Mouse (Mus musculus) CD4-positive, CD25-positive, alpha-beta regulatory T cell, adult 2 months (primary cell): ENCODE measurements around the gene Cpne1.
A peak's percentile ranks its signal among the peaks of the same experiment; 100 is the strongest.
"Not testable (repeated sequence)": the region's sequence is repeated elsewhere in the genome, so short reads cannot be mapped to it uniquely, and the experiment has no call there.

Experiments
- DNase-seq: peaks from one replicate; pipeline ENCODE4 v3.0.0-alpha.2; 2012; ENCODE audit warnings: low read depth, low spot score

Cpne1 gene

GRCm38 (mm10) chr2:156111358-156112079 is at the start of gene Cpne1, which contains the start of gene Rbm12:
Gene Cpne1 (minus strand): TSS chr2:156111965.
Gene Rbm12 (minus strand): TSS chr2:156111978.
- peak; percentile 96 for DNase-seq

GRCm38 (mm10) chr2:156151538-156151937 is 39.8 kb upstream of the Cpne1 start:
- no peak for DNase-seq

- DNase-seq = no peak
These were observed 35.7 kb upstream of the Cpne1 start for GRCm38 (mm10) chr2:156147316-156147915.

- DNase-seq = no peak
These were observed 34.7 kb upstream of the Cpne1 start for GRCm38 (mm10) chr2:156146272-156146989.

GRCm38 (mm10) chr2:156145486-156146130 is 33.8 kb upstream of the Cpne1 start:
- no peak for DNase-seq

DNA sequence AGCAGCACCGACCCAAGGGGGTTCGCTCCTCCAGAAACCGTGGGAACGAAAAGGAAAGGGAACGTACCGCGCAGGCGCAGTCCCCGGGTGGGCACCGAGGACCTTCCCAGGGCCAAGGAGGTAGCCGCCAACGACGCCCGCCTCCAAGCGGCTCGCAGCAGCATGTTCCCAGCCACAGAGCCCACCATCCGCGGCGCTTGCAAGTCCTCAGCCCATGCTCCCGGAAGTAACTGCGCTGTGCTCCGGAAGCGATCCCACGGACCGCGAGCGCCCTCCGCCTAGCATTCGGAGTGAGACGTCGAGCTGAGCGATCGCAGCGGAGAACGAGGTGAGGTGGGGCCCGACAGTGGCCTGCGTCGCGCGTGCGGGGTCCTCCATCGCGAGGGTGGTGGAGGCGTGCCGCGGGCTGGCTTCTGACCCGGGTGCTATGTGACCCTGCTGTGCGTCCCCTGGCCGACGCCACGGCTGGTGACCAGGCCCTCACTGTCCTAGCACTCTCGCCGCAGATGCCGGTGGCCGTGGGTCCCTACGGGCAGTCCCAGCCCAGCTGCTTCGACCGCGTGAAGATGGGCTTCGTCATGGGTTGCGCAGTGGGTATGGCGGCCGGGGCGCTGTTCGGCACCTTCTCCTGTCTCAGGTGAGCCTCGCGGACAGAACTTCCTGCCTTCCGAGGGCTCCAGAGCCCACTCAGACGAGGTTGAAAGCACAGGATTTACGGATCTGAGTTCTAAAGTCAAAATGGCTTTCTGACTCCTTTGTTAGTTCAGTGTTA is 32.4 kb upstream of the Cpne1 start, which contains the start of the genes Romo1 and Nfs1:
Gene Romo1 (plus strand): TSS at position 87 of the 772 bp plus-strand sequence.
Gene Nfs1 (minus strand): TSS at position 234 of the 772 bp plus-strand sequence.
- peak; percentile 96 for DNase-seq

DNA sequence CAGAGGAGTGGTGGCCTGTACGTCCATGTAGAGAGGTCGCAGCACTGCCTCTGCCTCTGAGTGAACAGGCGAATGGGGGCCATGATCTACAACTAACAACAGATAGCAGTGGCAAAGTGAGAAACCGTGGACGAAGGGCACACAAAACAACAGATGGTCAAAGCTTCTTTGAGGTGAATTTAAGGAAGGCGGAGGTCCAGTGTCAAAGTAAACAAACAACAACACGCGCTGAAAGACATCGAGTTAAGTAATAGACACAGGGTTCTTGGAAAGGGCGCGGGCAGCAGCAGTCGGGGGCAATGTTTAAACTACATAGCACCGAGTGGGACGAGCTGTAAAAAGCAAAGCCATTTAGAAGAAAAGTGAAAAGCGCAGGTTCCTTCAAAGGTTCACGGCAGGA is 31.6 kb upstream of the Cpne1 start:
- no peak for DNase-seq

GRCm38 (mm10) chr2:156142820-156143219 is 31.1 kb upstream of the Cpne1 start:
- no peak for DNase-seq

DNA sequence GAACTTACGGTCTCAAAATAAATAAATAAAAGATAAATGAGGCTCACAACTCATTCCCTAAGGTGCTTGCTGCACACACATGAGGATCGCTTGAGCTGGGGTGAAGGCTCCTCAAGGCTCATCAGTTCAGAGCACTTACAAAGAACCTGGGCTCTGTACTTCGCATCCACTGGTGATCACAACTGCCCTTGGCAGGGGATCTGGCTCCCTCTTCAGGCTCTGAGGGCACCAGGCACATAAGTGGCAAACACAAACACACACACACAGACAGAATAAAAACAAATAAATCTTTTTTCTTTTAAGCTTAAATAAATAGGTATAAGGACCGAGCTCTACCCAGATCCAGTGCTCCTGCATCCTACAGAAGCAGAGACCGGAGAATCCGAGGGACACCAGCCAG is 23.9 kb upstream of the Cpne1 start:
- peak; percentile 30 for DNase-seq

DNA sequence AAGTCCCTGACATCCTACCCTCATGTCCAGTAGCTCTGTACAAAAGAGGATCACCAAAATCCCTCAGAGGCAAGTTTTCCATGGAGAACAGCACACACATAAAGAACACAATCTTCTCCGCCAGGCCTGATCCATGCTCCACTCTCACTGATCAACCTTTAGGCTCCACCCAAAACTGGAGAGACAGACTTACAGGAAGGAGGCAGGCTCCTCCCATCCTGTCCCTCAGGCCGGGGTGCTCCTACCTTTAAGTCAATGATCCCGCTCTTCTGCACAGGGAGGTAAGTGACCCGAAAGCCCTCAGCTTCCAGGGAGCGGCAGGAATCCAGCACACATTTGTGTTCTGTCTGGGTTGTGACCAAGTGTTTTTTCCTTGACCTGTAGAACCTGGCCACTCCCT is 22.4 kb upstream of the Cpne1 start:
- no peak for DNase-seq

DNA sequence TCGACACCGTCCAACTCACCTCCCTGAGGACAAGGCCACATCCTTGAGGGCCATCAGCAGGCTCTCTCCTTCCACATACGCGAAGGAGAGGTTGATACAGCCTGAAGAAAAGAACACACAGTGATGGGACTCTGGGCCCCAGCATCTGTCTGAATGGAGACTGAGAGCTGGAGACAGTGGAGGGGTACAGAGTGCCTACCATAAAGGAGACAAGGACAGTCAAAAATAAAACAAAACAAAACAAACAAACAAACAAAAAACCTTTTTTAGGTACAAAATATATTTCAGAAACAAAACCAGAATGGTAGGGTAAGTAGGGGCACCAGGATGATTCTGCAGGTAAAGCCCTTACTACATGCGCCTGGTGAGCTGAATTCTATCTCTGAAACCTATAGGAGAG is 15.2 kb upstream of the Cpne1 start, which contains the start of gene Gm28036:
Gene Gm28036 (minus strand): TSS at position 101 of the 400 bp plus-strand sequence.
- DNase-seq = no peak

DNA sequence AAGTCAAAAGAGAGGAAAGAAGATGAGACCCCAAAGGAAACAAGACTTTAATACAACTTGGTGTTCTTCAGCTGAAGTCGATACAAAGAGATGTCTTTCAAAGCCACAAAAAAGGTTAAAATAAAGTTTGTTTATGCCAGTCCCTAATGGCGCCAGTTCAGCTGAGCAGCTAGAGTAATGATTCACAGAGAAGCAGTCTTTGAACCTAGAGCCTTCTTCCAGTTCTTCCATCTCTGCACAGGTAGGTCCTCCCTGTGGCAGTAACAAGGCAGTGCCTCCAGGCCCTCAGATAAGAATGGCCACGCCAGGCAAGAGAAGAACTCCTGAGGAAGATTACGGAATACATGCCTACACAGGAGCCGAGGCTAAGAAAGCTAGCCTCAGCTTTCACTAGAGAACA is 12.0 kb upstream of the Cpne1 start:
- no peak for DNase-seq

GRCm38 (mm10) chr2:156119566-156119965 is 7.8 kb upstream of the Cpne1 start:
- DNase-seq = no peak

GRCm38 (mm10) chr2:156112080-156112423 is 287 bp upstream of the Cpne1 start:
- DNase-seq = not testable (repeated sequence)

GRCm38 (mm10) chr2:156110627-156111357 is 973 bp downstream of the Cpne1 start:
- DNase-seq = peak; percentile 44

- DNase-seq = no peak
These were observed 19.8 kb downstream of the Cpne1 start for GRCm38 (mm10) chr2:156091926-156092325.

DNA sequence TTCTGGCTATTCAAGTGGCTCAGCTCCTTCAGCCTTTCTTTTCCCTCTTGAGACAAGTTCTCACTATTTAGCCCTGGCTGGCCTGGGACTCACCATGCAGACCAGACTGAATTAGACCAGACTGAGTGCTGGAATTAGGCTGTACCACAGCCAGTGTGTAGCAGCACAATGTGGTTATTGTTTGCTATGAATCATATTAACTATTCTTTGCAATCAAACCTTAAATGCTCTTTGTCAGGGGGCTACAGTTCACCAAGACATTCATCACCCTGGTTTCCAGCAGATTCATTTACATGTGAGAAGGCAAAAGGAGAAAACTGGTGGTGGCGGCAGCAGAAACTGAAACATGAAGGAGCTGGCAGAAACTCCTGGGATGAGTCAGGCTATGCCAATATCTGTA is 22.0 kb downstream of the Cpne1 start:
- DNase-seq = no peak

DNA sequence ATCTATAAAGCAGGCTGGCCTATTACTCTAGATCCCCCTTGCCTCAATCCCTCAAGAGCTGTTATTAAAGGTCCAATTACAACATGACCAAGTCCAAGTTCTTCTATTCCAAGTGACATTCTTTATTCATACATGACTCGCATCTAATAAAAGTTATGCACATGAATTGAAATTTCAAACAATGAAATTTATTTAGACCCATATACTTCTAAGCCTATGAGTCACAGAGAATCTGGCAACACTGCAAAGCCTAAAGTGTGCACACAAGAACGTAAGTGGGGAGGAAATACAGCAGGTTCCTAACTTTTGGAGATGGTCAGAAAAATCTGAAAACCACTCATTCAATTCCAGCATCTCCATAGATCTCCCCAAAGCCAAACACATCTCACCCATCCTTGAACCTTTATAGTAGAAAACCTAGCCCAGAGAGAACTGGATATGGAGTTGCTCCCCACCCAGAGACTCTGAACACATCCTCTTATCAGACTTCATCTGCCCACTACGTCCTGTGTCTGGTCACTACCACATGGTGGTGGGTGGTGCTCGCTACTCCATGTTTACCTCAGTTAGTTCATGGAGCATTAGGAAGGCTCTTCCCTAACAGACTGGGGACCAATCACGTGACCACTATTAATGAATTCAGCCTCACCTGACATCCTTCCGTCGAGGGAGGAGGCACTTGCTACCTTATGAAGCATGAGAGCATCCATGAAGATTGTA is 24.2 kb downstream of the Cpne1 start:
- DNase-seq = no peak

DNA sequence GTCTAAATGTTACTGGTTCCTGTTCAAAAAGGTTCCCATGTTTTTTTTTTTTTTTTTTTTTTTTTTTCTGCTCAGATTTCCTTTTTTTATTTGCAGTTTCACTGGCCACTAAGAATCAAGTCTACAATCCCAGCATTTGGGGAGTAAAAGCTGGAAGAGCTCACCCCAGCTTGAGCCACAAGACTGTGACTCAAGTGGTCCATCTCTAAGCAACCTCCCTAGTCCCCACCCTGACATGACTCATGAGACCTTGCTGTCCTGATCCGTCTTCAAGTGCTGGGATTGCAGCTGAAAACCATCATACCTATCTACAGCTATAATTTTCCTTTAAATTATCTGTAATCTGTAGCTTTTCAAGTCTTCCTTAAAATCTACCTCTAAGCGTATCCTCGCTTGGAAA is 27.2 kb downstream of the Cpne1 start:
- DNase-seq = no peak

DNA sequence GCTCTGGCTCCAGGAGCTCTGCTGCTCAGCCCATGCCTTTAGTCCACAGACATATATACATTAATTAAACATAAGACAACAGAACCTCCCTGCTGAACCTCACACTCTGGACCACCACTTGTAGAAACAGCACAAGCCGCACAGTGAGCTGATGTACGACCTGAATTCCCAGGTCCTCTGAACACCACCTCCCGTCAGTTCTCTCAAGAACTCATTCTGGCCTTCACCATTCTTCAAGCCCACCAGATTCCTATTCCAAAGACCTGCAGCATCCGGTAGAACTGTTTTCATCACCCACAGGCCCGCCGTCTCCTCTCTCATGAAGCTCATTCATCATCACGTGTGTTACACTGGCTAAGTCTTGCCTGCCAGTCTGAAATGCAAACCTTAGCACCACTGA is 31.4 kb downstream of the Cpne1 start:
- no peak for DNase-seq
